Mouse (Mus musculus): ENCODE data around the gene Snx29. TPM values are rescaled to one million over a fixed set of nuclear protein-coding genes. Genes with fewer than 3 reads are reported as not detected.
"Not testable (repeated sequence)": the region's sequence is repeated elsewhere in the genome, so short reads cannot be mapped to it uniquely, and the experiment has no call there.

The Snx29 gene
- polyA plus RNA-seq, 1 experiment from 2014 or later: 15.3 TPM

- WGBS: 76% methylated on average over 2 of the region's 2 CpGs
- H3K4me1 ChIP-seq (replicated peaks; ENCODE audit: control insufficient read depth, insufficient read depth, low read length): no peaks in the 10 kb centered on the region
- DNase-seq (ENCODE audit: low spot score): no peak
These were observed 247.4 kb downstream of the Snx29 start for GRCm38 (mm10) chr16:11570072-11570471.

GRCm38 (mm10) chr16:11574517-11574916 is 251.8 kb downstream of the Snx29 start:
- no peak overlapping the region for H3K4me3 ChIP-seq (ENCODE audit: low read depth, low read length)
- H3K4me2 ChIP-seq (replicated peaks; ENCODE audit: low read depth, low read length): no peak overlapping the region
- H3K9ac ChIP-seq (ENCODE audit: low read depth, low read length): no peak overlapping the region
- no peaks in the 10 kb centered on the region for H3K9me3 ChIP-seq (ENCODE audit: control insufficient read depth, low read length)
- H3K27me3 ChIP-seq (ENCODE audit: control insufficient read depth, insufficient read depth, low read length): no peaks in the 10 kb centered on the region
- H3K27ac ChIP-seq (ENCODE audit: low read depth, low read length): no peak overlapping the region
- no peaks in the 10 kb centered on the region for H3K36me3 ChIP-seq (ENCODE audit: control insufficient read depth, insufficient read depth, low read length)
- WGBS: 72% methylated on average over 3 of the region's 3 CpGs
- DNase-seq (ENCODE audit: low spot score): no peak
- no peak for ATAC-seq (ENCODE audit: low FRiP score)
- no peaks in the 10 kb centered on the region for H3K4me1 ChIP-seq (replicated peaks; ENCODE audit: control insufficient read depth, insufficient read depth, low read length)

More at GRCm38 (mm10) chr16:11570072-11570471, 247.4 kb downstream of the Snx29 start:
- H3K27ac ChIP-seq (ENCODE audit: low read depth, low read length): no peak overlapping the region
- no peak for ATAC-seq (ENCODE audit: low FRiP score)
- H3K9me3 ChIP-seq (ENCODE audit: control insufficient read depth, low read length): no peaks in the 10 kb centered on the region
- no peak overlapping the region for H3K4me2 ChIP-seq (replicated peaks; ENCODE audit: low read depth, low read length)
- no peak overlapping the region for H3K4me3 ChIP-seq (ENCODE audit: low read depth, low read length)
- no peaks in the 10 kb centered on the region for H3K36me3 ChIP-seq (ENCODE audit: control insufficient read depth, insufficient read depth, low read length)
- H3K9ac ChIP-seq (ENCODE audit: low read depth, low read length): no peak overlapping the region
- H3K27me3 ChIP-seq (ENCODE audit: control insufficient read depth, insufficient read depth, low read length): no peaks in the 10 kb centered on the region

- H3K27me3 ChIP-seq (ENCODE audit: control insufficient read depth, insufficient read depth, low read length); H3K4me1 ChIP-seq (replicated peaks; ENCODE audit: control insufficient read depth, insufficient read depth, low read length); H3K4me2 ChIP-seq (replicated peaks; ENCODE audit: low read depth, low read length); DNase-seq (ENCODE audit: low spot score); H3K4me3 ChIP-seq (ENCODE audit: low read depth, low read length); H3K36me3 ChIP-seq (ENCODE audit: control insufficient read depth, insufficient read depth, low read length); ATAC-seq (ENCODE audit: low FRiP score); H3K27ac ChIP-seq (ENCODE audit: low read depth, low read length); H3K9ac ChIP-seq (ENCODE audit: low read depth, low read length); H3K9me3 ChIP-seq (ENCODE audit: control insufficient read depth, low read length): not testable (repeated sequence)
- WGBS: 85% methylated on average over 3 of the region's 3 CpGs
These were observed 253.0 kb downstream of the Snx29 start for GRCm38 (mm10) chr16:11575733-11576132.

GRCm38 (mm10) chr16:11577541-11578255 is 255.0 kb downstream of the Snx29 start:
- Histone ChIP-seq H3K36me3 (ENCODE audit: control insufficient read depth, insufficient read depth, low read length) (no peaks in the 10 kb centered on the region), H3K9ac (ENCODE audit: low read depth, low read length) (no peak overlapping the region), H3K27ac (ENCODE audit: low read depth, low read length) (no peak overlapping the region), H3K4me3 (ENCODE audit: low read depth, low read length) (no peak overlapping the region), H3K4me2 (replicated peaks; ENCODE audit: low read depth, low read length) (no peak overlapping the region), H3K27me3 (ENCODE audit: control insufficient read depth, insufficient read depth, low read length) (no peaks in the 10 kb centered on the region), H3K9me3 (ENCODE audit: control insufficient read depth, low read length) (no peaks in the 10 kb centered on the region), H3K4me1 (replicated peaks; ENCODE audit: control insufficient read depth, insufficient read depth, low read length) (no peaks in the 10 kb centered on the region)
- no peak for DNase-seq (ENCODE audit: low spot score)
- 82% methylated on average over 3 of the region's 3 CpGs for WGBS
- no peak for ATAC-seq (ENCODE audit: low FRiP score)

- Histone ChIP-seq H3K4me2 (replicated peaks; ENCODE audit: low read depth, low read length) (no peak overlapping the region), H3K9ac (ENCODE audit: low read depth, low read length) (no peak overlapping the region), H3K9me3 (ENCODE audit: control insufficient read depth, low read length) (no peaks in the 10 kb centered on the region), H3K36me3 (ENCODE audit: control insufficient read depth, insufficient read depth, low read length) (no peaks in the 10 kb centered on the region), H3K4me1 (replicated peaks; ENCODE audit: control insufficient read depth, insufficient read depth, low read length) (no peaks in the 10 kb centered on the region), H3K4me3 (ENCODE audit: low read depth, low read length) (no peak overlapping the region), H3K27me3 (ENCODE audit: control insufficient read depth, insufficient read depth, low read length) (no peaks in the 10 kb centered on the region), H3K27ac (ENCODE audit: low read depth, low read length) (no peak overlapping the region)
- DNase-seq (ENCODE audit: low spot score): peak; percentile 44
- no peak for ATAC-seq (ENCODE audit: low FRiP score)
- 62% methylated on average over 4 of the region's 4 CpGs for WGBS
These were observed 257.0 kb downstream of the Snx29 start for GRCm38 (mm10) chr16:11579676-11580098.

- H3K9me3 ChIP-seq (ENCODE audit: control insufficient read depth, low read length): no peaks in the 10 kb centered on the region
- whole genome bisulfite sequencing: 91% methylated on average over 8 of the region's 8 CpGs
- H3K4me2 ChIP-seq (replicated peaks; ENCODE audit: low read depth, low read length): no peak overlapping the region
- no peaks in the 10 kb centered on the region for H3K27me3 ChIP-seq (ENCODE audit: control insufficient read depth, insufficient read depth, low read length)
- H3K36me3 ChIP-seq (ENCODE audit: control insufficient read depth, insufficient read depth, low read length): no peaks in the 10 kb centered on the region
- DNase-seq (ENCODE audit: low spot score) (no peak), ATAC-seq (ENCODE audit: low FRiP score) (no peak)
- H3K4me3 ChIP-seq (ENCODE audit: low read depth, low read length): no peak overlapping the region
- no peaks in the 10 kb centered on the region for H3K4me1 ChIP-seq (replicated peaks; ENCODE audit: control insufficient read depth, insufficient read depth, low read length)
- H3K27ac ChIP-seq (ENCODE audit: low read depth, low read length): no peak overlapping the region
- no peak overlapping the region for H3K9ac ChIP-seq (ENCODE audit: low read depth, low read length)
These were observed 261.4 kb downstream of the Snx29 start for GRCm38 (mm10) chr16:11583941-11584639.

GRCm38 (mm10) chr16:11588689-11589088 is 266.0 kb downstream of the Snx29 start:
- H3K4me2 ChIP-seq (replicated peaks; ENCODE audit: low read depth, low read length): no peak overlapping the region
- H3K9ac ChIP-seq (ENCODE audit: low read depth, low read length): no peak overlapping the region
- H3K4me3 ChIP-seq (ENCODE audit: low read depth, low read length): no peak overlapping the region
- DNase-seq (ENCODE audit: low spot score) (no peak), ATAC-seq (ENCODE audit: low FRiP score) (no peak)
- no peak overlapping the region for H3K27ac ChIP-seq (ENCODE audit: low read depth, low read length)
- H3K36me3 ChIP-seq (ENCODE audit: control insufficient read depth, insufficient read depth, low read length): no peaks in the 10 kb centered on the region
- no peaks in the 10 kb centered on the region for H3K4me1 ChIP-seq (replicated peaks; ENCODE audit: control insufficient read depth, insufficient read depth, low read length)
- no peaks in the 10 kb centered on the region for H3K9me3 ChIP-seq (ENCODE audit: control insufficient read depth, low read length)
- H3K27me3 ChIP-seq (ENCODE audit: control insufficient read depth, insufficient read depth, low read length): no peaks in the 10 kb centered on the region

- ATAC-seq (ENCODE audit: low FRiP score) (no peak), DNase-seq (ENCODE audit: low spot score) (no peak)
- WGBS: 46% methylated on average over 2 of the region's 2 CpGs
- Histone ChIP-seq H3K36me3 (ENCODE audit: control insufficient read depth, insufficient read depth, low read length) (no peaks in the 10 kb centered on the region), H3K27ac (ENCODE audit: low read depth, low read length) (no peak overlapping the region), H3K9me3 (ENCODE audit: control insufficient read depth, low read length) (no peaks in the 10 kb centered on the region), H3K27me3 (ENCODE audit: control insufficient read depth, insufficient read depth, low read length) (no peaks in the 10 kb centered on the region), H3K4me3 (ENCODE audit: low read depth, low read length) (no peak overlapping the region), H3K4me2 (replicated peaks; ENCODE audit: low read depth, low read length) (no peak overlapping the region), H3K9ac (ENCODE audit: low read depth, low read length) (no peak overlapping the region), H3K4me1 (replicated peaks; ENCODE audit: control insufficient read depth, insufficient read depth, low read length) (no peaks in the 10 kb centered on the region)
These were observed 266.6 kb downstream of the Snx29 start for GRCm38 (mm10) chr16:11589336-11589735.

Data from hindbrain, embryonic 11.5 days (tissue).